Mouse (Mus musculus) spleen, postnatal 36 days (tissue): ENCODE measurements around the gene Ttn.

Source experiments
- DNase-seq, 2 experiments: peaks; one replicate each; pipeline ENCODE4 v3.0.0; 2022; ENCODE audit warnings: low spot score in 2 of 2, mixed read lengths in 1 of 2

Gene Ttn

DNA sequence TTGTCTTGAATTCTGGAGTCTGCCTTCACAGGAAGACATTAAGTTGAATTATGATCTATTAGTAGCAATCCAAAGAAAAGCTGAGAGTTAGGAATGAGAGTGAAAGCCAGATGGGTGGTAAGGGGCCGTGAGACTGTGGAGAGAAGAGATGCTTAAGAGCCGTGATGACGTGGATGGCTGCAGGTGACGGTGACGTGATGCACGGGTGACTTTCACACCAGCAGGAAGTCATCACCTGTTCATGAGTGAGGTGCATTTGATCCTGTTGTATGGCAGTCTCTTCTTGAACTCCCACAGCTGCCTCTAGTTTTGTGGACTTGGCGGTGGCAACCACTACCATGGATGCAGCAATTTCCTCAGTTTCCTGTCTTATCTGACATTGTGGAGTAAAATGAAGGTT lies 16.8 kb downstream of the Ttn start:
- DNase-seq = no peak

DNA sequence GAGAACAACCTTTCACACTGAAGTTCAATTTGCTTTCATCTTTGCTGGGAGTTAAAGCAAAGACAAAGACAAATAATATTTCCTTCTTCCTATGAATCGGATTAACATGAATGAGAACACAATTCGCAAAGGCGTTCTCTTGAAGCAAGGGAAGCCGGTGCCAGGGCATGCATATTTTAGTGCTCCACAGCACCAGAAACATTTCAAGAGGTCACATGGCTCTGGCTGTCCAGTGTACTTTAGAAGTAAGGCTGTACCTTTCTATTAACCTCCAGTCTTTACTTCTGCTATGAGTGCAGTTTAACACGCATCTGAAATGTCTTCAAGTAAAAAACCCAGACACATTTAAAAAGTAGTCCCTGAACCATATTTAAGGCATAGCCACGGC lies 20.3 kb downstream of the Ttn start:
- DNase-seq = no peak

- DNase-seq = no peak
Observed at GRCm38 (mm10) chr2:76961420-76962044, 20.8 kb downstream of the Ttn start.

GRCm38 (mm10) chr2:76949774-76950173 lies 32.6 kb downstream of the Ttn start:
- no peak for DNase-seq

GRCm38 (mm10) chr2:76938515-76938914 lies 43.8 kb downstream of the Ttn start:
- DNase-seq = no peak

DNA sequence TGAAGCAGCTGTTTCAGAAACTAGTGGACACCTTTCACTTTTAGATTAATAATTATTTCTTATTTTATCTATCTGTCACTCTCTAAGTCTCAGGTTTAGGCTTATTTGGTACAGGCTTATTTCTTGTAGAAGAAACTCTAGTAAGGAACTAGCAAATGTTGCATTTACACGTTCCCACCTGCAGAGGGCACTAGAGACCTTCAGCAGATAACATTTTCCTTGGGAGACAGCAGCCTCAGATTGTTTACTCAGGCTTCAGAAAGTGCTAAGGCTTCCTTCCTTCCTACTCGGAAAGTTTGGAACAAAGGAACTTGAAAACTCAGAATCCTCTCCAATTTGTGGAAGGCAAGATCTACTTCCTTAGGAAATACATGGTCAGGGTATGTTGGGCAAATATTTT lies 52.6 kb downstream of the Ttn start:
- no peak for DNase-seq

GRCm38 (mm10) chr2:76928816-76929215 lies 53.5 kb downstream of the Ttn start:
- no peak for DNase-seq

DNA sequence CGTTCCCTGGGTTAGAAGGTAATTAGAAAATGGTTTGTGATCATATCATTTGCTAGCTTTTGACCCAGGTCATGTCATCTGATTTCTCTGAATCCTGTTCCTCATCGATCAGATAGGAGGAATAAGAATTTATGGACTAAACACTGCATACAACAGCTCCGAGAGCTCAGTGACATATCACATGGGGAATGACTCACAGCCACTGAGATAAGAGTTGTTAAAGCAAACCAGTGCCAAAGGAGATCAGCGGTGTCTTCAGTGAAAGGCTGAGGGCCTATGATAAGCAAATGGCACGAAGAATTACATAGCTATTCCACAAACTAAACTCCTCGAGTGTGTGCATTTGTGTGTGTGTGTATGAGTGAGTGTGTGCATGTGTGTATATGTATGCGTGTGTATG lies 54.0 kb downstream of the Ttn start:
- no peak for DNase-seq

GRCm38 (mm10) chr2:76926927-76927326 lies 55.4 kb downstream of the Ttn start:
- DNase-seq = no peak

GRCm38 (mm10) chr2:76914959-76915358 lies 67.4 kb downstream of the Ttn start:
- no peak for DNase-seq

DNA sequence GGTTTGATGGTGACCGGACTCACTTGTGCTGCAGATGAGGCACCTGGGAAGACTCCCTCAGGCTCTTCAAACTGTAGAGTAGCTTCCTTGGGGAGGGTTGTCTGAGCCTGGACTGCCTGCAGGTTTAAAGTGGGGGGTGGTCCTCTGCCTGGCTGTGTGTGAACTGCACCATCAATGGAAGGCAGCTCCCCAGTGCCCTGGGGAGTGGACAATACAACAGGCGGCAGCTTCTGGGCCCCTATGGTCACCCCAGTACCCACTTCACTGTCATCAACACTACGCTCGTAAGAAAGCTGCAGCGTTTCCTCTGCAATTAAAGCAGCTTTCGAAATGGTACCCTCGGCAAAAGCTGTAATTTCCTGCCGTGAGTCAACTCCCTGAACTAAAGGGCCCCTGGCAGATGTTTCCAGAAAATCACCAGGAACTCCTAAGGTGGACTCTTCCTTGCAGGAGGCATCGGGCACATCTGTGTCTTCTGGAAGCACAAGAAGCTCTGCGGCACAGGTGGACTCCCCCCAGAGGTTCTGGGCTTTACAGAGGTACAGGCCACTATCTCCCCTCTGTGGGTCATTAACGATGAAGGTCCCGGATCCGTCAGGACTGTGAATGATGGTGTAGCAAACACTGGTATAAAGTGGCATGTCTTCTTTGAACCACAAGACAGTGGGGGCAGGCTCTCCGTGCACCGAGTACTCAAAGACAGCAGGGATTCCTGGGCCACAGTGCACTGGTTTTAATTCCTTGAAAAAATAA lies 73.5 kb downstream of the Ttn start:
- DNase-seq = no peak

GRCm38 (mm10) chr2:76903351-76903750 lies 79.0 kb downstream of the Ttn start:
- DNase-seq = no peak

GRCm38 (mm10) chr2:76901476-76902086 lies 80.8 kb downstream of the Ttn start:
- DNase-seq = no peak

DNA sequence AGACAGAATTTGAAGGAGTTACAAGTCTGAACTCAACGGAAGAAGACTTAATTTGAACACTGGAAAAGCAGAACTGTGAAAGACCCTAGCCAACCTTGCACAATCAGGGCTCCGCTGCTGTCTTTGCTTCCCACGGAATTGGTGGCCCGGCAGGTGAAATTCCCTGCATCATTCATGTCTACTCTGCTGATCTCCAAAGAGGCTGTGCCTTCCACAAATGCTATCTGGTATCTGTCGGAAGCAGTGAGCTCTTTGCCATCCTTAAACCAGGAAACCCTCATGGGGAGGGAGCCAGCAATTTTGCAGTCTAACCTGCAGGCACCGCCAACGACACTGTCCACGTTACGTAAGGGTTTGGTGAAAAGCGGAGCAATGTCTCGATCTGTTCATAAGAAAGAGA lies 82.5 kb downstream of the Ttn start:
- DNase-seq = no peak

DNA sequence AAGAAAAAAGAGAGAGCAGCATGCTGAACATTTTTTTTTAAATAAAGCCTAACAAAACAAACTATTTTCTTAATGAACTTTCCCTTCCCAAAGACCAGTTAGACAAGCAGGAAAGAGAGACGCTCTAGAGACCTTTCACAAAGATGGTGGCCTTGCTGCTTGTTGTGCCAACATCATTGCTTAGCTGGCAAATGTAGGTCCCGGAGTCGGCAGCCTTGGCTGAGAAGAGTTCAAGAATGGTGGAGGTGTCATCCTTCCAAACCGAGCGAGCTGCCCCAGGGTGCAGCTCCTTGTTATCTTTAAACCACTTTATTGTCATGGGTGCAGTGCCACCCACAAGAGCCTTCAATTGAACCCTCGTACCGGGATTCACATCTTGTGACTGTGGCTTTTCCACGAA lies 85.4 kb downstream of the Ttn start:
- no peak for DNase-seq

DNA sequence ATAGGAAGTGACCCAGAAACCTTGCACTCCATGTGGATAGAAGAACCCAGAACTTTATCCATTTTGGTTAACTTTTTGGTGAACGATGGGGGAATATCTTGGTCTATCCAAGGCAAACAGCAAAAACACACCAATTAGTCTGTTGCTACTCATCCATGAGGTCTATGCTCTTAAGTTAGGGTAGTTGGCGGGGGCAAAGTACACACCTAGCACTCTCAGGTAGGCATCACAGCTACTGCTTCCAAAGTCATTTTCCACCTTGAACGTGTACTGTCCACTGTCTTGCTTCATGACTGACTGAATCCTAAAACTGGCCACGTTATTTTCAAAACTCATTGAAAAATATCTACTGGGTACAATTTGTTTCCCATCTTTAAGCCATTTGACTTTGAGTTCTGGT lies 87.0 kb downstream of the Ttn start:
- no peak for DNase-seq

DNA sequence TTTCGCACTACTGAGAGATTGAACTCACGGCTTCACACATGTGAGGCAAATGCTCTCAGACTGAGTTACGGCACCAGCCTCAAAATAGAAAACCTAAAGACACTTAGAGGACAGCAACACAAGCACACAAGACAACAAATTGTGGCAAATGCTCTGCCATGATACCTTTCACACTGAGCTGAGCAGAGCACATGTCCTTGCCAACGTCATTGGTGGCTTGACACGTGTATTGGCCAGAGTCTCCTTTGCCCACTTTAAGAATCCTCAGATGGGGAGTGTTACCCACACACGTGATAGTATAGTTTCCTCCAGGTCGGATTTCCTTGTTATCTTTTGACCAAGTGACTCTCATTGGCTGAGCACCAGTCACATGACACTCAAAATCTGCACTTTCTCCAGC lies 93.6 kb downstream of the Ttn start:
- no peak for DNase-seq

- DNase-seq = no peak
Observed at GRCm38 (mm10) chr2:76885855-76886254, 96.5 kb downstream of the Ttn start.

DNA sequence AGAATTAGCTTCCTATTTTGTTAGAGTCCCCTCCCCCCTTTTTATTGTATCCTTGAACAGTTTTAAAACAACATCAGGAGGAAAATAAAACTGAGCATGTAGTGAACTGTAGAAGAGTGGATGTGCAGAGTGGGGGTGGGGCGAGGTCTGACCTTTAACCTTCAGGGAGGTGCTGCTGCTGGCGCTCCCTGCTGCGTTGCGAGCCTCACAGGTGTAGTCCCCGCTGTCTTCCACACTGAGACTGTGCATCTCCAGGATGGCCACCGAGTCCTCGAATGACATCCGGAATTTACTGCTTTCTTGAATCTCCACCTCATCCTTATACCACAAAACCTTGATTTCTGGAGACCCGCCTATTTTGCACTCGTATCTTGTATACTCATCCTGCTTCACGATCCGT lies 100.9 kb downstream of the Ttn start:
- no peak for DNase-seq

- DNase-seq = no peak
Observed at GRCm38 (mm10) chr2:76875587-76875986, 106.8 kb downstream of the Ttn start.

DNA sequence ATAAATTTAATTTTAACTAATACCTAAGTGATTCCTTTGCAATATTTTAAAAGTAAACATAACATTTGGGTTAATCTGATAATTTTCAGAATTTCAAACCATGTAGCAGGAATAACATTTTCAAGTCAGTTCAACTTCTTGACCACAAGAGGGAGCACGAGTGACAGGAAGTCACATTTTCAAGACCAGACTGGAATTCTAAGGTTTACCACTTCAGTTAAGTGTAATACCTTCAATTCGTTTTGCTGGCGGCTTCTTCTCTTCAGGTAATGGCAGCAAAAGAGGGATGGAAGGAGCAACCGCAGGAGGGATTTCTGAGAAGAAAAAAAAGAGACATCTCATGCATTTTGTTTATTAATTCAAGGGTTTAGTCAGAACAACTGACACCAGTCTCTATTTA lies 115.4 kb downstream of the Ttn start:
- no peak for DNase-seq

DNA sequence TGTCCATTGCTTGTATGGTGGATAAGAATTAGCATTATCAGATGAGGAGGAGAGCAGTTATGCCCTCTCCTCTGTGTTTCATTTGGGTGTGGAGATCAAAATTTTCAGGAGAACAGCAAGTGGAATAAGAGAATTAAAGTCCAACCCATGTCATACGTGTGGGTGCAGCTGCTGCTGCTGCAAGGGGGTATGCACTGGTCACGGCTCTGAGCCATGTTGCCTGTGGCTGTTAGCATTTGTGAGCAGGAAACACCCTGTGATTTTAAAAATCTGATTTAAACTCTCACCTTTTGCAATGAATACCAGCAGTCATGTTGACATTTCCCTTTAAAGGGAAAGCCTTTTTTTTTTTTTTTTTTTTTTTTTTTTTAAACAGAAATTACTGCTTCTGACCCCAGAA lies 116.8 kb downstream of the Ttn start:
- no peak for DNase-seq

DNA sequence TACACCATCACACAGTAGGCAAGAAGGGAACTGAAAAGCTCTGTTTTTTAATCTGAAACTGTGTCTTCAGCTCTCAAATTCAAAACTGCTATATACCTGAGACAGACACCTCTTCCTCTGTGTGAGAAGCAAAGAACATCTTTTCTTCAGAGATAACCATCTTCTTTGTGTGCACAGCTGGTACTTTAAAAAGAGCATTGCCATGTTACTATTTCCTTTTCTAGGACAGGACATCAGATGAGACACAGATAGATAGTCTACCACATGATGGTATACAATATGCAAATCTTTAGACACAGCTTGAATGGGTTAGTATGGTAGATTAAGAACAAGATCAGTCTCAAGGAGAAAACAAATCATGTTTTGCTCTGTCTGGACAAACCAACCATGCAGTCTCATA lies 121.0 kb downstream of the Ttn start:
- DNase-seq = no peak
